Mouse (Mus musculus) cerebellum, adult 11 months (tissue): ENCODE measurements around the gene Tcp11l2.

Experiments used
- DNase-seq: peaks from one replicate; pipeline ENCODE4 v3.0.0; 2022

Gene Tcp11l2

DNA sequence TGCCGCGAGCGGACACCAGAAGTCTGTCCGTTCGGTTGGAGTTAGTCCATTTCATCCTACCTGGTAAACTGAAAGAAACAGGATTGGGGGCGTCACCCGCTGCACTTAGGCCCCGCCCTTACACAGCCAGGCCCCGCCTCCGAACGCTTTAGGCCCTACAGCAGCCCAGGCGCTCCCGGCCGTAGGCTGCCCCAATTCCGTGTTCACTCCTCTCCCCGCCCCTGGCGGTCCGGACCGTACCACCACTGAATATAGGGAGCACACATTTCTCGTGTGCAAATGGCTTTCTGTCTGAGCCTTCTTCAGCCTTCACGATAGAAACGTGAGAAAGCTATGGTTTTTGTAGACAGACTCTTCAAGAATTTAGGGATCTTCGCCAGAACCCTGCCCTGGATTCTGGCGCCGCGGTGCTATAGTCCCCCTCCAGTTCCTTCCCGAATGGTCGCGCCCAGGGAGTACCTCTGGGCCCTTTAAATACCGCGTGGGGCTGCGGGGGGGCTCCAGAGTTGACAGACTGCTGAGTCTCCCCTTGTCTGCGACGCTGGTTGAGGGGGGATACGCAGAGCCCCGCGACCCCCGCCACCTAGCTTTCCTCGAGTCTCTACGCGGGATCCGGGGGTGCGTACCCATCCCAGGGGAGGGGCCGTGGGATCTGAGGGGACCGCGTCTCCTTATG is at the start of gene Tcp11l2:
Tcp11l2 (plus strand) TSS at position 232 of the 676 bp plus-strand sequence.
- DNase-seq: peak; percentile 96

DNA sequence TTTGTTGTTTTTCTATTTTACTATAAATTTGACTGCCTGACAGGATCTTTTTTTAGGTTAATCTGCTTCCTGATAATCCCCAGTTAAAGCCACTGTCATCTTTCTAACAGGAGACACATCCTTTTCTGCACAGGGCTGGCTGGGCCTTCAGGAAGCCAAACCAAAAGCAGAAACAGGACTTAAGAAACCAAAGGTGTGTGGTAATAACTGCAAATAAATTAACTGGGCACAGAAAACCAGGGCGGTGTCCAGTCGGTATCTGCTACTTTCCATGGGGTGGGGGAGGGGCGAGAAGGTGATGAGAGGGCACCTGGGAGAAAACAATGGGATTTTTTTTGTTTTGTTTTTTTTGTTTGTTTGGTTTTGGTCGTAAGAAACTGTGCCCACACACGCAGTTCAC is 49.4 kb upstream of the Tcp11l2 start:
- no peak for DNase-seq

DNA sequence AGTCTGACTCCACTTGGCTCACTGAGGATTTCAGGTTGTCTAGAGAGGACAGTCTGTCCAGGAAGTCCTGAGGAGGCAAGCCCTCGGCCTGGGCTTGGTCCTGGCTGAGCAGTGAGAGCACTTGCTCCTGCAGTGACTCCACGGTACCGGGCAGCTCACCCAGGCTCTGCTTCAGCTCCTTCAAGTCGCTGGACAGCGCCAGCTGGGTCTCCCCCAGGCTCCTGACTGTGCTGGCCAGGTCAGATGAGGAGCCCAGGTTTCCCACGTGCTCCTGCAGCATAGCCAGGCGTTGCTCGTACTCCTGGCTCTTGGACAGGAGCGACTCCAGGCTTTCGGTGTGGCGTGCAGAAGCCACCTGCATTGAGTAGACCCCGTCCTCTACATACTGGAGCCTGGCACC is 48.8 kb upstream of the Tcp11l2 start:
- no peak for DNase-seq

DNA sequence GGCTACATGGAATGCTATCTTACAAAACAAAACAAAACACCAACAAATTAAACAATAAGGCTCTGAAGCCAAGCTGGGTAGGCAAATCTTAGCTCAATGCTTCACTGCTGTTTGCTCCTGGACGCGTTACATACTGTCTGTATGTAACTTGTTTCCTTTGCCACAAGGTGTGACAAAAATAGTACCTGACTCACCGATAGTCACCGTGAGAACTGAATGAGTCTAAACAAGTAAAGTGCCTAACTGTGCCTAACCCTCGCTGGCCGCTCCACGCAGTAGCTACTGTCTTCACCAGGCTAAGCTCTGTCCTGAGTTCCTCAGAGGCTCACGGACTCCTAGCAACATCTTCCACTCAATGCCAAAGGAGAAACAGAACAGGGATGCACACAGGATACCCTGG is 46.0 kb upstream of the Tcp11l2 start:
- no peak for DNase-seq

DNA sequence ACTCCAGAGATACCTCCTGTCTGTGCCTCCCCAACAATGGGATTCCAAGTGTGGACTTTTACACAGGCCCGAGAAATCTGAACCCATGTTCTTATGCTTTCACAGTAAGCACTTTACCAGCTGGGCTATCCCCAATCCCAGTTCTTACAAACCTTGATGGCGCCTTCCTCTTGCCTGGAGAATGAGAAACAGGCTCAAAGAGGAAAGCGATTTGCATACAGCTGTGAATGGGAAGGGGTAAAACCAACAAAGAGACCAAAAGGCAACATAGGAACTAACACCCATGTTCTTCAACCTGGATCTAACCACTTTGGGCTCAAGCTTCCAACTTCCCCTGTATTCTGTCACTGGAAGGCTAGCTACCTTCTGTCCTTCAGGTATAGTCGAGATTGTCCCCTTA is 44.9 kb upstream of the Tcp11l2 start:
- DNase-seq: no peak

DNA sequence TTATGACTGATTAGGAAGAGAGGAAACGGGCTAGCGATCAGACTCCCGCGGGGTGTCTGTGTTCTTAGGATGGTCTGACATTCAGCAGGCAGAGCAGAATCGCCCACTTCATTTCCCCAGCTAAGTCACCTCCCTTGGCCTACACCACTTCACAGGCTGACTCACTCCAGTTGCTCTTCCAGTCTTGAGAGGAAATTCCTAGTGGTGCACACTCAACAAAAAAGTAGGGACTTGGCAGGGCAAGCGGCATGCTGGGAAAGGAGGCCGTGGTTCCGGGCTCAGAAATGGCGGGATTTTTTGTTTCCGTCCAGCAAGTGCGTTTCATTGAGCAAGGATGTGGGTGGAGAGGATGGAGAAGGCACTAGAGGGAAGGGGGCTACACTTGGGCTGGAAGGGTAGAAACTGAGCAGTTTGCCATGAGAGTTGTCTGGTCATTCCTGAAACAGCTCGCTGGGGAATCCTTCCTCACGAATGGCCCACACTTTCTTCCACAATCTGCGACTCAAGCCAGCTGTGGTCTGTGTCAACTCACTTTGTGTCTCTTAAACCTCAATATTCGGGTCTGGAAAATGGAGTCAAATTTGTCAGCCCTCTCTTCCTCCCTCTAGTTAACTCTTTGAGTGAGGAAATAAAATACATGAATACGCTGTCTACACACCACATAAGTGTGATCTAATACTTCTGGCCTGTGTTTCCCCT is 44.1 kb upstream of the Tcp11l2 start:
- no peak for DNase-seq

DNA sequence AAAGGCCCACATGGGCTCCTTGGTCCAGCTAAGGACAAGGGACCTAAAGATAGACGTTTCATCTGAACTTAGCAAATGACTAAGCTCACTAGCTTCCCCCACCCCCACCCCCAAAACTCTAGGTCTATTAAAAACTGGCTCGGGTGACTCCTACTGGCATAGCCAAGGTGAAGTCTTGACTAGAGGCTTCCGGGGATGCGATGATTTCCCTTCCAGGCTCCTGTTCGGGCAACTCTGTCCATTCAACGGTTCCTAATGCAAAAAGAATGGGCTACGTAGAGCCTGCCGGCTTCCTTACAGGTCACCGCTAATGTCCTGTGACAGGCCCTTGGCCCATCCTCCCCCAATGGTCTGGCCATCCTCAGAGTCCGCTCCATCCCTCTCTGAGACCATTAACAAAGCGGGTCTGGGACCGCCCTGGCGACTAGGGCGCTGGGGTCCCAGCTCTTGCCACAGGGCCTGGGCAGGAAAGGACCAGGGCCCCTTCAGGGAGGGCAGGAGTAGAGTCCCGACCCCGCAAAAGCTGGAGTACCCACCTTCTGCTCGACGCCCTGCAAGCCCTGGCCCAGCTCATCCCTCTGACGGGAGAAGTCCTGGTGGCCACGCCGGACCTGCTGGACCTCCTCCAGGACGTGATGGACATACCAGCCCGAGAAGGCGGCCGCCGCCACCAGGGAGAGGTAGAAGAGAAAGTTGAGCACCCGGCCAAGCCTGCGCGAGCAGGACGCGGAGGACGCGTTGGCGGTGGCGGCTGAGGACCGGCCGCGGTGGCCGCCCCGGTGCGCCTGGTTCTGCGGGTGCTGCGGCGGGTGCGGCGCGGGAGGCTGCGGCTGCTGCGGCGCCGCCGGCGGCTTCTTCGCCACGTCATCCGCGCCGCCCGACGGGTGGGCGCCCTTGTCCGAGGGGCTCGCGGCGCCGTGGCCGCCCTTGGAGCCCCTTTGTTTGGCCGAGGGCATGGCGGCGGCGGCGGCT is 43.2 kb upstream of the Tcp11l2 start:
- DNase-seq: peak; percentile 66

DNA sequence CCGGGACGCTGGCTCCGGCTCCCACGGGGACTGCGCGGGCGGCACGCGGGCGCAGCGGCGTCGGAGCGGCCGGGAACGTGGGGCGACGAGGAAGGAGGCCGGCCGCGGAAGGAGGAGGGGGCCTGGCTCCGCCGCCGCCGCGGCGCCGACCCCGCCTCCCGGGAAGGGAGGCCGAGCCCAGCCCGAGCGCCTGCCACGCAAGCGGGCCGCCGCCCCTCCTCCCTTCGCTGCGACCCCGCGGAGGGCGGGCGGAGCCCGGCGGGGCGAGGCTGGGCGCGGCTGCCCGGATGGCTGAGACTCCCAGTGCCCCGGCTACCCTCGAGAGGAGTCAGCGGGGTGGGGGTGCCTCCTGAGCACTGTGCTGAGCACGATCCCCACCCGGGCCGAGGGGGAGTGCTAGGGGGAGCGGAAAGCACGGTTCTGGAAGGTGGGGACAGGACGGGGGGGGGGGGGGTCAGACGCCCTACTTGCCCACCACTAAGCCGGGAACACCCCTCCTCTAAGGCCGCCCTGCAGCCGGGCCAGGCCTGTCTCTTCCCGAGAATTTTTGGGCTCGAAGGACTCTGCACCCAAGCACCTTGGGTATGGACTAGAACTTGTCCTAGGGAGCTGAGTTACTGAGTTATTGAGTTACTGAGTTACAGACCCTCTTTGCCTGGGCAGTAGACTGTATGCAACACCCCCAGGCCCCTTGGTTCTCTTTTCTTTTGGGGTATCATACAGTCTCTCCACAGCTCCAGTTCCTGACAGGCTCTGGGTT is 42.3 kb upstream of the Tcp11l2 start, which contains the start of gene Ckap4:
Ckap4 (minus strand) TSS at position 151 of the 760 bp plus-strand sequence.
- peak; percentile 45 for DNase-seq

DNA sequence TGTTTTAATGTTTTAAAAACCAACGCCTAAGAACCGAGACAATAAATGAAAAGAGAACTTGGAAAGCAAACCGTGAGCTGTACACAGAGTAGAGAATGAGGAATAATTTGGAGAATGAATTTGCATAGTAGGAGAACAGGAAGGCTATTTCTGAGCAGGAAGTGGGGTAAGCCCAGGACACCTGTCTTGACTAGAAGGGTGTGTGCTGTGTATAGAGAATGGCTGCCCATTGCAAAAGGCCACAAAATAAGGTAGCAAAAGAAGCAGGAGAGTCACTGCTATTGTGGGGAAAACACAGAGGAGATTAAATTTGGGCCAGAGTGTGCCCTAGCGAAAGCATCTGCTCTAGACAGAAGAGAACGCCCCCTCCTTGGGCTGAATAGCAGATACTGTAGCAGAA is 41.0 kb upstream of the Tcp11l2 start:
- DNase-seq: no peak

DNA sequence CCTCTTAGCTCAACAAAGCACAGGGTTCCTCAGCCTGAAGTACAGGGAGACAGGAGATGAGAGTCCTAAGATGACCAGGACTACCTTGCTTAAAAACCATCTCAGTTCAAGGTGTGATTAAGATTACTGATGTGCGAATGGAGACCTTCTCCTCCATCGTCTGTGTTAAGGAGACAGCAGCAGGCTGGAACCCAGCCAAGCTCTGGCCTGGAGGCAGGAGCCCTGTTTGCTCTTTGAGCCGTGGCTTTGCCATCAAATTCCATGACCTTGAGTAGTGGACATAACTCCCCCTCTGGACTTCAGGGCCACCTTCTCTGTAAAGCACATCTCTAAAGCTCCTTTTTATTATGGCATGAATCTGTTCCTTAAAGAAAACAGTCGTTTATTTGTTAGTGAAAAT is 40.6 kb upstream of the Tcp11l2 start:
- no peak for DNase-seq

DNA sequence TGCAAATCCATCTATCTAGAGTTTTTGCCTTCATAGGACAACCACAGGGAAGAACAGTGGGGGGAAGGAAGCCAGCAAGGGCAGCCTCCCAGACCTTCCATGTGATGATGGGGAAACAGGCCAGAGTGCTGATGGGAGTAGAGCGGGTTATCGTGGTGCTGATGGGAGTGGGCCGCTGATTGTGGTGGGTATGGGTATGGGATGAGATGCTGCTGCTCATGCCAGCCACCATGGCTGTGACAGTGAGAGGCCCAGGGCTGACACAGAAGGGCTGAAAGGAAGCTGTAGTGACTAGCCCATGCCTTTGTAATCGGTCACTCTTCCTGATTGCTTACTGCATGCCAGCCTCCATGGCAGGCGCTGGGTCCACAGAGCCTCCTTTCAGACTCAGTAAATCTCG is 36.8 kb upstream of the Tcp11l2 start:
- DNase-seq: no peak

DNA sequence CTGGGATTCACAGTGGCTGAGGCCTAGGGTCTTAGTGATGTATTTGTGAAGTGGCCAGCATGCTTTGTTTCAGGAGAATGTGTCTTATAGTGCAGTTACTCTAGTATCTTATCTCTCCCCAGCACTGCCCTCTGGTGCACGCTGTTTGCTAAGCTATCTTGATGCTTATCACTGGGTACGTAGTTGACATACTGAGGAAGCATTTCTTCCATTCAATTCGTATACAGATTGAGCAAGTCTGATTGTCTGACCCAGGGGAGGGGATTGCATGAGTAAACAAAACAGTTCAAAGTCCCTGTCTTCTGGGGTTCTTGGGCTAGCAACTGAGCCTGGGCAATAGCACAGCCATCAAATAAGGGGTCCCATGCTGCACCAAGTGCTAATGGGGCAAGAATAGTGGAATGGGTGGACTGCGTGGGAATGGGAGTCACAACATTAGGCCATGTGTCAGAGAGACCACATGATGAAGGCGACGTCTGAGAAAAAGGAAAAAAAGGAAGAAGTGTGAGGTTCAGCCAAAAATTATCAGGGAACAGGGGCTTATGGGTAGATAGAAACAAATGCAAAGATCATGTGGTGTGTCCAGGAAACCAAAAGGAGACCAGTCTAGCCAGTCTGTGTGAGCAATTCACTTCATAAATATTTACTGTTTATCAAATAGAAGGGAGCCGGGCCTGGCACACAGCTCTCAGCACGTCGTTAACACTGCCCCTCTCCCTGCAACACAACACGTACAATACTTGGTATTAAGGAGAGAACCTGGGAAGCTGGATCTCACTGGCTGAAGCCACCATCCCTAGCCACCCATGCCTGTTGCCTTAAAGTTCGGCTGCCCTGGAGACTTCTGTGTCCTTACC is 33.4 kb upstream of the Tcp11l2 start:
- DNase-seq: no peak

DNA sequence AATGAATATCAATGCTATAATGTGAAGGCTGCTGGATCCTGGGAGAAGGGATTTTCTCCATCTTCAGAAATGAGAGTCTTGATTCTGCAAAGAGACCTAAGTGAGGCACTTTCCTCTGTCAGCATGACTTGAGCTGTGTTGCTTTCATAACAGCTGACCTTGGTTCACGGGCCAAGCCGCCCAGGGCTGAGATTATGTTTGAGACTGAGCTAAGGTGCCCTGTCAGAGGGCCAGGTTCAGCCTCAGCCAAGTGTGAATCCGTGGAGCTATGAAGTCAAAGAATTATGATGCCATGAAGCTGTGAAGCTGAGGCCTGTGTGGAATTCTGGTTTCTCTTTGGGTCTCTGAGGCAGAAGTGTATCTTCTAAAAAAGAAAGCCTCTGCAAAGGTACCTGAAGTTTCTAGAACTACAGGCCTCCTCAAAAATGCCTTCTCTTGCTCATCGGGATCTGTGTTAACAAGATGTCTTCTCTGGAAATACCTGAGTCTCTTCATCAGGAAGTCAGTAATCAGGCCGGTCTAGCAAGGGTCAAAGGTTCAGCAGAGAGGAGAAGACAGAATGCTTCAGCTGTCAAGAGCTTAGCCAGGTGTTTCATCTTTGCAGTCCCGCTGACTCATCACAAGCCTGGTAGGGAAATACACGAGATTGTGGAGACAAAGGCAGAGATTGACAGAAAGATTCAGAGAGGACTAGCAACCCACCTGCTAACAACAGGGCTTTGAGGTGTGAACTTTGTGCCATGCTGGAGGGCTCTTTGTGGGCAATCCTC is 31.4 kb upstream of the Tcp11l2 start:
- no peak for DNase-seq

DNA sequence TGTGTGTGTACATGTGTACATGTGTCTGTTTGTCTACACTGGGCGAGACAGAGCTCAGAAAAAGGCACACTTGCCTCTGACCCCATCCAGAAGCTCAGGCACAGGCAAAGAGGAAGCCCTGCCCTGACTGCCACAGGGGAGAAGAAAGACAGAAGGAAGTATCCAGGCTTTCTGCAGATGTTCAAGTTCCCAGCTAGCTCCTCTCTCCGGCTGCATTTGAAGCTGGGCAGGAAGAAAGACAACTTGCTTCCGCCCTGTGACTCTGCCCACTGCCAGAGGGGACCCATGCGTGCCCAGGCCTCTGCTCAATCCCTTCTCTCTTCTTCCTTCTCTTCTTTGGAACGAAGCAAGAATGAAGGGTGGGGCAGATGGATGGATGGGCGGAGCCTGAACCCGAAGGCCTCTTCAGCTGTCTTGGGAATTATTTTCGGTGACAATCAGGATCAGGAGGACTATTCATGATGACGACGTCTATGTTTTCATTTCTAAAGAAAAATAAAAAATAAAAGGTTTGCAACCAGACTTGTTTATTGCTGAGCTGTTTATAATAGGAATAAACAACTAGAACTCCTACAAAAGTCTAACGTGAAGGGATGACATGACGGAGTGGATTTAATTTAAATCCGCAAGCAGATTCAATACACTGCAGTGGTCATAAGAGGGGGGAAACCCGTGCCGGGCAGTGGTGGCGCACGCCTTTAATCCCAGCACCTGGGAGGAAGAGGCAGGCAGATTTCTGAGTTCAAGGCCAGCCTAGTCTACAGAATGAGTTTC is 27.1 kb upstream of the Tcp11l2 start:
- DNase-seq: no peak

DNA sequence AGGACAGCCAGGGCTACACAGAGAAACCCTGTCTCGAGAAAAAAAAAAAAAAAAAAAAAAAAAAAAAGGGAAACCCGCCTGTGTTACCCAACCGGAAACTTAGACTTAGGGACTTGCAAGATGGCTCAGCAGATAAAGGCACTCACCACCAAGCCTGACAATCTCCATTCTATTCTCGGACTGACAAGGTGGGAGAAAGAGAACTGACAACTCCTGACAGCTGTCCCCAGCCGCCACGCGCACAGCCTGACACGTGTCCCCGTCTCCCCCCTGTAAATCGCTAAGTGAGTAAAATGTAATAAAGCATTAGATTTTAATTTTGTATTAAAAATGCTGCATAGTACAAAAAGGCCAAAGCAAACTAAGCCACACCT is 26.5 kb upstream of the Tcp11l2 start:
- no peak for DNase-seq

DNA sequence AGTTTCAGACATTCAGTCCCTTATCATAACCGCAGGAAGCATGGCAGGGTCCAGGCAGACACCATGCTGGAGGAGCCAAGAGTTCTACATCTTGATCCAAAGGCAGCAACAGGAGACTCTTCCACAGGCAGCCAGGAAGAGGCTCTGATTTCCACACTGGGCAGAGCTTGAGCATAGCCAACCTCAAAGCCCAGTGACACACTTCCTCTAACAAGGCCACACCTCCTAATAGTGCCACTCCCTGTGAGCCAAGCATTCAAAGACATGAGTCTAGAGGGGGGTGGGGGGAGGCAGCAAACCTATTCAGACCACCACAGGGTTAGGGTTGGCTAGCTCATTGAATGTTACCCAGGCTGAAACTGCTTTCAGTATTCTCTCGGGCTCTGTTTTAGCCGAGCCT is 24.6 kb upstream of the Tcp11l2 start:
- no peak for DNase-seq

DNA sequence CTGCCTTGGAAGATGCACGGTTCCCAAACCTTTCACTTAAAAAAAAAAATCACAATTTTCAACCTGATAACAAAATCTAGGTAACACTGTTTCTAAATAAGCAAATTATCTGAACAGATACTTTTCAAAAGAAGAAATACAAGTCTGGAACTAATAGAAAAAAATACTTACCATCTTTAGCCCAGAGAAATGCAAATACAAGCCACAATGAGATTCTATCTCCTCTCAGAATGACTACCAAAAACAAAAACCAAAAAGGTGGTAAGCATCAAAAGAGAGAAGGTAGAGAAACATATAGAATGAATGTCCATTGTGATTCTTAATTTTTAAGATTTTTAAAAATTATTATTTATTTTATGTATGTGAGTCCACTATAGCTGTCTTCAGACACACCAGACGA is 23.9 kb upstream of the Tcp11l2 start:
- no peak for DNase-seq

DNA sequence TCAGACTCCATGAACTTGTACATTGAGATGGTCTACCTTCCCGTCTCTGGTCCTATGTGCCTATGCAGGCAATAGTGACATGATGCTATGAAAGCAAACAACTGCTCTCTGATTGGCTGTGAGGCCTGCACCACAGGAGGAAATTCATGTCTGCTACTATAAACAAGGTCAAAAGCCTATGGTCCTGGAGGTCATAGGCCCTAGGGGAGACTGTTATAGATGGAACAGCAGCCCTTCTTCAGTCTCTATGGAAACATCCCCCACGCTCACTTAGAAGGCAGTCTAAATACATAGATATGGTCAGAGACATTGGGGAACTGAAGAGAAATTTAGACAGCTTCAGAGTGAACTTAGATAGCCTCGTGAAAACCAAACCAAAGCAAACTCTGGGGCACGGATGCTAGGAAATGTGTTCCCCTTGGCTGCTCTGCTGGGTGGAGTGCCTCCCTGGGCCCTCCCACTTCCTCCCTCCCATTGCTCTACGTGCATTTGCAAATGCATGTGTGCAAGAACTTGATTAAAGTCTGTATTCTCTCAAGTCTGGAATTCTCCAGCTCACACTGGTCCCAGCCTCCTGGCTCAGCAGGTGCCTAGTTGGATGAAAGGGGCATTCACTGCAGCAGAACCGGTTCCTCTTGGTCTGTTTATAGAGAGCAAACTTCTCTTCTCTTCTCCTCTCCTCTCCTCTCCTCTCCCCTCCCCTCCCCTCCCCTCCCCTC is 22.0 kb upstream of the Tcp11l2 start:
- DNase-seq: no peak

DNA sequence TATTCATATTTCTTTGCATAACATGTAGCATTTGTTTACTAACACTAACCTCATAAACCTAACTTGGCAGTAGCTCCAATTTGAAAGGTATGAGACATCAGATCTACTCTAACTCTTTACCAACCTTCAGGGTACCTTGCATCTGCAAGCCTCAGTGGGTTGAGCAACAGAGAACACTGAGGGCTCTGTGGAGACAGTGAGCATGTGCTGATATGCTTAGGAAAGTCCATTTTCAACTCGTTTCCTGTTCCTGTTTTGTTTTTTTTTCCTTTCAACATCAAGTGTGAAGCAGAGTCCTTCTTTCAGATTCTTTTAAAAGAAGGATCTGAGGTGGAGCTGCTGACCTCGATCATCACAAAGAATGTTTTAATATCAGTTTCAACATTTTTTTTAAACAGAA is 20.3 kb upstream of the Tcp11l2 start:
- no peak for DNase-seq

DNA sequence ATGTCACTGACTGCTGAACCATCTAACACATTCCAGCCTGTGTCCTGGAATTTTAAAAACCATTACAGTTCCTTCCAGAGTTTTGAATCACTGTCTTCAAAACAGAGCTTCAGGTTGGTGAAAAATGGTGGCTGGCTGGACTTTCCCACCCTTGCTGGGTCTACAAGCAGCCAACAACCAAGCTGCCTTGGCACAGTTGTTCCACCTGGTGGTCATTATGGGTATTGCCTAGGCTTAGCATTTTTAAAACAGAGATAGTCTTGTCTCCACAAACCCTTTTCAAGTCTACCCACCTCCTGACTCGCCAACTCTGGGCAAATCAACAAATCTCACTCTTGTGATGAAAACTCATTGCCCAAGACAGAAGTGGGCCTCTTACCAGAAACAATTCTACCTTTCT is 17.9 kb upstream of the Tcp11l2 start:
- DNase-seq: no peak
